Mouse (Mus musculus) kidney, embryonic 16.5 days (tissue): ENCODE measurements around the gene P3h2. TPM values are rescaled to one million over a fixed set of nuclear protein-coding genes. Genes with fewer than 3 reads are reported as not detected.

Experiments used
- ATAC-seq: fragments of 200-750 bp; cut with Nextera tagmentation; 2 replicates; pipeline ENCODE4 v1.8.0; 2017; ENCODE audit warnings: moderate TSS enrichment; ENCODE audit not compliant: low FRiP score, low TSS enrichment
- H3K27ac ChIP-seq: fragments of 300-500 bp; sonication (generic); 2 replicates; pipeline ENCODE4 v1.5.1; 2014; ENCODE audit warnings: low read length
- H3K27me3 ChIP-seq: fragments of 300-500 bp; sonication (generic); 2 replicates; pipeline ENCODE4 v1.6.1; 2014; ENCODE audit warnings: low read length, control low read depth, mixed read lengths; ENCODE audit not compliant: insufficient read depth
- H3K36me3 ChIP-seq: fragments of 300-500 bp; sonication (generic); 2 replicates; pipeline ENCODE4 v1.6.1; 2014; ENCODE audit warnings: low read length, control low read depth, mixed read lengths; ENCODE audit not compliant: insufficient read depth
- H3K4me1 ChIP-seq: fragments of 300-500 bp; sonication (generic); 2 replicates; pipeline ENCODE4 v1.6.1; 2014; ENCODE audit warnings: low read length, control low read depth, mixed read lengths; ENCODE audit not compliant: insufficient read depth
- H3K4me2 ChIP-seq: fragments of 300-500 bp; sonication (generic); replicated peaks from 2 replicates; pipeline ENCODE4 v1.6.1; 2014; ENCODE audit warnings: low read depth, low read length
- H3K4me3 ChIP-seq: fragments of 300-500 bp; sonication (generic); 2 replicates; pipeline ENCODE4 v1.5.1; 2014; ENCODE audit warnings: mild to moderate bottlenecking, low read length
- H3K9ac ChIP-seq: fragments of 300-500 bp; sonication (generic); replicated peaks from 2 replicates; pipeline ENCODE4 v1.6.1; 2014; ENCODE audit warnings: low read length
- H3K9me3 ChIP-seq: fragments of 300-500 bp; sonication (generic); 2 replicates; pipeline ENCODE4 v1.6.1; 2016; ENCODE audit warnings: low read length, control low read depth
- WGBS: fragments of 180-500 bp; shearing (Covaris S2); extraction: QIAGEN DNeasy Blood & Tissue Kit; methylation state at CpG from one replicate; pipeline ENCODE4 v1.1.7; 2014; 5-methylcytosine and 5-hydroxymethylcytosine counted together
- polyA plus RNA-seq: library from polyadenylated mRNA; unstranded; fragments of >200 nt; fragmentation: Nextera tagmentation; extraction: Ambion mirVana; gene quantifications from 2 replicates; pipeline ENCODE4 v1.2.1, GENCODE M21; 2015

Gene P3h2
- polyA plus RNA-seq, 1 experiment from 2014 or later, result 7.0 TPM

DNA sequence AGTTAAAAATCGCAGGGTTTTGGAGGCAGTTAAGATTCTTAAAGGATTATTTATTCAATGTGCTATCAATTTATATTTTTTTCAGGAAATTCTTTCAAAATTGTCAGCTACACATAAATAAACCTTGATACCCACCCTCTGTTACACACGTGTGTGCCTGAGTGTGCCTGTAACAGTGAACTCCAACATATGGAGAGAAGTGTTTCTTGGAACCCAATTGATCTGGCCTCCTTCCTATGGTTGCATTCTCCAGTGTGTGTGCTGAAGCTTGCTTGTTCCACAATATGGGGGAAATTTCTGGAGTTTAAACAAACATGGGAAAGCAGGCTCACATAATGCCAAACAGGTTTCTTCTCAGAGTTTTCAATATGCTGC is 63.7 kb downstream of the P3h2 start:
- 49% methylated on average over 2 of the region's 2 CpGs for WGBS
- H3K27ac ChIP-seq, result no peak overlapping the region
- no peak for ATAC-seq

DNA sequence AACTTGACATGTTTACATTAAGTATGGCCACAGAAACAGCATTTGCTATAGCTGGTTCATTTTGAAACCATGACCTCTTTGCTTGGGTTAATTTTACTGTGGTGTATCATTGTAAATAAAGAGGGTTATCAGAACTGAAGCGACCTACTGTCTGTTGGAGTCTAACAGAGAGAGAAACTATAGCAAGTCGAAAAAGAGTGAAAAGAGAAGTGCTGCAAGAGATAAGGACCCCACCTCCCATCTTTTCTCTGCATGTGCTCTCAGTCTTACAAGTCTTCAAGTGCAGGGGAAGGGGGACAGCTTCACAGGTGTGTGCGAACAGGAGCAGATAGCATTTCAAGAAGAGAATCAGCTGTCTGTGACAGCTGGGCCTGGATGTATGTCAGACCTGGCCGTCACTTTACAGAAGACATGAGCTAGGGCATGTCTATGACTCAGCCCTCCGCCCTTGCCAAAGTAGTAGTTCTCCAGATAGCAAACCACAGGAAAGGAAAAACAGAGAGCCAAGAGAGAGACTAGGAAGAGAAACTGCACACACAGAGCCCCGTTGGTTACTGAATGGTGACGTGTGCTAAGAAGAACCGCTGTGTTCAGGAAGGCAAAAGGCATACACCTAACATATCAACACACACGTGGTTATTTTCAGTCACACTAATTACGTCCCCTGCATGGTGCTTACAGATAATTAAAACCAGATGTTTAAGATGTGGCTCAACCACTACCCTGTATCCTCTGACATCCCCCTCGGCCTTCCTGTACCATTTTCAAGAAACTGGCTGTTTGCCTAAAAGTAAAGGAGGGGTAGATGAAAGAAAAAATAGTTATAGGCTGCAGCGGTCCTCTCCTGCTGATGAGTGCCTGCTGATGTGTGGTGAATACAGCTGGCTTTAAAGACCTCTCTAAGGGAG is 64.3 kb downstream of the P3h2 start:
- ATAC-seq, result no peak
- Histone ChIP-seq H3K36me3 (no peaks in the 10 kb centered on the region), H3K9ac (no peak overlapping the region), H3K4me3 (no peak overlapping the region), H3K4me2 (no peak overlapping the region), H3K27me3 (no peaks in the 10 kb centered on the region), H3K27ac (no peak overlapping the region), H3K4me1 (no peaks in the 10 kb centered on the region), H3K9me3 (no peaks in the 10 kb centered on the region)
- 57% methylated on average over 12 of the region's 12 CpGs for WGBS

More for the DNA sequence above, 63.7 kb downstream of the P3h2 start:
- Histone ChIP-seq H3K27me3 (no peaks in the 10 kb centered on the region), H3K4me2 (no peak overlapping the region), H3K4me3 (no peak overlapping the region), H3K4me1 (no peaks in the 10 kb centered on the region), H3K9me3 (no peaks in the 10 kb centered on the region), H3K9ac (no peak overlapping the region), H3K36me3 (no peaks in the 10 kb centered on the region)

- WGBS, result 83% methylated on average over 3 of the region's 3 CpGs
- no peak for ATAC-seq
- Histone ChIP-seq H3K4me2 (no peak overlapping the region), H3K4me1 (peaks cover 10% of the 10 kb centered on the region; the same call in 1 of the 2 replicates), H3K27me3 (no peaks in the 10 kb centered on the region), H3K9me3 (no peaks in the 10 kb centered on the region), H3K27ac (no peak overlapping the region), H3K9ac (no peak overlapping the region), H3K36me3 (no peaks in the 10 kb centered on the region), H3K4me3 (no peak overlapping the region)
These were observed 66.3 kb downstream of the P3h2 start for GRCm38 (mm10) chr16:26039320-26039719.

DNA sequence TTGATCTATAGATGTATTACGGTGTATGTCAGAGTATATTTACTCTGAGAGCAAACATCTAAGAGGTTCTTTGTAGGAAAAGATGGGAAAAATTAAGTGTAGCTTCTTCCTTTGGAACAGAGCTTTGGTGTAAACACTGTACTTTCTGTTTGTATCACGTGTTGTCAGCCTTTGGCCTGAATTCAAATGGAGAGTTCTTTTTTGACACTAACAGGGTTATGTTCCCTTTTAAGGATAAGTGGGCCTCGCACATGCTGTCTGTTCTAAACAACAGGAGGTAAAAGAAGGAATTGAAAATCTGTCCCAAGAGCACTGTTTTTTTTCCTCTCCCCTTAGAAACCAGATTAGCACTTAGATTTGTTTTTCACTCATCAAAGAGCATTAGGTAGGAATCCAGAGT is 70.1 kb downstream of the P3h2 start:
- no peak overlapping the region for H3K4me3 ChIP-seq

GRCm38 (mm10) chr16:26035079-26035478 is 70.5 kb downstream of the P3h2 start:
- Histone ChIP-seq H3K4me1 (peaks cover 10% of the 10 kb centered on the region; the same call in 1 of the 2 replicates), H3K36me3 (0 out of 2 replicates have a peak, but pooled peaks cover 3% of the 10 kb centered on the region), H3K9me3 (peaks cover 6% of the 10 kb centered on the region; the same call in 1 of the 2 replicates), H3K9ac (no peak overlapping the region), H3K27me3 (no peaks in the 10 kb centered on the region), H3K4me2 (no peak overlapping the region), H3K27ac (peak overlapping the region; percentile 63; the same call in 1 of the 2 replicates), H3K4me3 (no peak overlapping the region)
- ATAC-seq, result no peak
- WGBS, result 58% methylated on average over 5 of the region's 5 CpGs

More for the DNA sequence above, 70.1 kb downstream of the P3h2 start:
- Histone ChIP-seq H3K27me3 (no peaks in the 10 kb centered on the region), H3K9ac (no peak overlapping the region), H3K27ac (peak overlapping the region; percentile 29; the same call in 1 of the 2 replicates), H3K4me1 (peaks cover 10% of the 10 kb centered on the region; the same call in 1 of the 2 replicates), H3K9me3 (peaks cover 6% of the 10 kb centered on the region; the same call in 1 of the 2 replicates), H3K4me2 (no peak overlapping the region), H3K36me3 (0 out of 2 replicates have a peak, but pooled peaks cover 3% of the 10 kb centered on the region)
- ATAC-seq, result no peak
- 52% methylated on average over 3 of the region's 3 CpGs for WGBS

DNA sequence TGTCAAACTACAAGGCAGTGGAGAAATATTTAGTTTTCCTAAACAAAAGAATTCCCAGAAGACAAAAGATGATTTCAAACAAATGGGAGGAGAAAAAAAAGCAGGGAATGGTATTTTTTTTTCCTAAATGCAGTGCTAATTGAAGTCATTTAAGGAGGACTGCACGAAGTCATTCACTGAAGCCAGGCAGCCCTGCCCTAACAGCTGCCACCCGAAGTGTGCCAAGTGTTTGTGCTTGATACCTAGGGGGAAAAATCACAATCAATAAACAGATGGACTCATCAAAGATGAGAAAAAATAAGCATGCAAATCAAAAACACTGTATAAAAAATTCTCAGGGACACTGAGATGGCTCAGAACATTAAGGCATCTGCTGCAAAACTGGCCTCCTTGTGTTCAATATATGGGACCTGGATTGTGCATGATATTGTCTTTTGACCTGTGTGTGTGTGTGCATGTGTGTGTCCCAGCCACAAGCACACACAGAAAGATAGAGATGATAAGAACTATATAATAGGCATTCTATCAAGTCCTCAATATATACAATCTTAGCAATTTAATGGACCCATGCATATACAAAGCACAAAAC is 76.1 kb downstream of the P3h2 start:
- no peak for ATAC-seq
- Histone ChIP-seq H3K27ac (no peak overlapping the region), H3K9me3 (peaks cover 6% of the 10 kb centered on the region; the same call in 1 of the 2 replicates), H3K4me2 (no peak overlapping the region), H3K4me3 (no peak overlapping the region), H3K9ac (no peak overlapping the region), H3K27me3 (no peaks in the 10 kb centered on the region), H3K36me3 (0 out of 2 replicates have a peak, but pooled peaks cover 3% of the 10 kb centered on the region), H3K4me1 (no peaks in the 10 kb centered on the region)
- 52% methylated on average over 2 of the region's 2 CpGs for WGBS

- Histone ChIP-seq H3K9ac (no peak overlapping the region), H3K36me3 (no peaks in the 10 kb centered on the region), H3K27ac (no peak overlapping the region), H3K4me2 (no peak overlapping the region), H3K4me3 (no peak overlapping the region), H3K4me1 (no peaks in the 10 kb centered on the region), H3K27me3 (no peaks in the 10 kb centered on the region), H3K9me3 (no peaks in the 10 kb centered on the region)
- no peak for ATAC-seq
- WGBS, result 84% methylated on average over 3 of the region's 3 CpGs
These were observed 79.2 kb downstream of the P3h2 start for GRCm38 (mm10) chr16:26026416-26026815.

- Histone ChIP-seq H3K4me1 (no peaks in the 10 kb centered on the region), H3K4me2 (no peak overlapping the region), H3K9me3 (peaks cover 3% of the 10 kb centered on the region; the same call in 1 of the 2 replicates), H3K9ac (no peak overlapping the region), H3K4me3 (no peak overlapping the region), H3K27me3 (no peaks in the 10 kb centered on the region), H3K36me3 (no peaks in the 10 kb centered on the region), H3K27ac (no peak overlapping the region)
- 70% methylated on average over 5 of the region's 5 CpGs for WGBS
- ATAC-seq, result no peak
These were observed 81.0 kb downstream of the P3h2 start for GRCm38 (mm10) chr16:26024543-26024942.

GRCm38 (mm10) chr16:26023352-26023751 is 82.2 kb downstream of the P3h2 start:
- no peaks in the 10 kb centered on the region for H3K27me3 ChIP-seq
- H3K9me3 ChIP-seq, result peaks cover 3% of the 10 kb centered on the region; the same call in 1 of the 2 replicates
- WGBS, result 85% methylated on average over 4 of the region's 4 CpGs
- no peak for ATAC-seq
- no peak overlapping the region for H3K4me3 ChIP-seq
- H3K27ac ChIP-seq, result no peak overlapping the region
- no peaks in the 10 kb centered on the region for H3K4me1 ChIP-seq
- no peak overlapping the region for H3K4me2 ChIP-seq
- H3K36me3 ChIP-seq, result no peaks in the 10 kb centered on the region
- no peak overlapping the region for H3K9ac ChIP-seq
